Mouse (Mus musculus): Measurements from ENCODE around the gene Ephb2. TPM values are rescaled to one million over a fixed set of nuclear protein-coding genes. Genes with fewer than 3 reads are reported as not detected.

The Ephb2 gene
- polyA plus RNA-seq, 1 experiment, result 57.6 TPM

- no peak overlapping the region for H3K27ac ChIP-seq (ENCODE audit: insufficient read depth, low read depth, low read length)
- no peak for TF ChIP-seq POLR2A (IDR thresholded peaks at IDR 0.05; ENCODE audit: low read depth, low read length)
- WGBS, result 23% methylated on average over 7 of the region's 7 CpGs
- H3K4me3 ChIP-seq (ENCODE audit: low read depth, low read length), result no peak overlapping the region
- no peaks in the 10 kb centered on the region for H3K36me3 ChIP-seq (ENCODE audit: control insufficient read depth, insufficient read depth, low read length)
- peaks cover 3% of the 10 kb centered on the region for H3K4me1 ChIP-seq (ENCODE audit: control insufficient read depth, insufficient read depth, insufficient read length, low read length)
- H3K27me3 ChIP-seq (ENCODE audit: control insufficient read depth, insufficient read depth, low read length), result no peaks in the 10 kb centered on the region
These were observed 19.1 kb downstream of the Ephb2 start for GRCm38 (mm10) chr4:136816701-136817100.

DNA sequence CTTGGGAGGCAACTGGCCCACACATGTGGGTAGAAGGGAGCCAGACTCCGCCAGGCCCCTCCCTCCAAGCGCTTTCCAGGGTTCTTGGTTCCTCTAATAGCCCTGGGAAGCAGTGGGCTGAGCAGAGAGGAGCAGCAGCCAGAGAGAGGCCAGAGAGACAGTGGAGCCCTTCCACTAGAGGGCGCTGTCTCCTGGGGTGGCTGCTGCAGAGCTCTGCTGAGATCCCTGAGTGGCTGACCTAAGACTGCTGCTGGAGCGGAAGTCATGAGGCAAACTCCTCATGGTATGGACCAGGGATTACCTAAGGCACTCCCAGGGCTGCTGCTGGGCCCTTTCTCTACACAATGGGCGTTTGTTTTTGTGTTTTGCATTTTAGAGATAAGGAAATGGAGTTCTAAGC is 20.4 kb downstream of the Ephb2 start:
- no peak for TF ChIP-seq POLR2A (IDR thresholded peaks at IDR 0.05; ENCODE audit: low read depth, low read length)
- TF ChIP-seq CTCF (IDR thresholded peaks at IDR 0.05; ENCODE audit: extremely low read depth, insufficient read length, insufficient replicate concordance, low read depth, low read length), result peak; percentile 82
- 42% methylated on average over 5 of the region's 5 CpGs for WGBS
- H3K4me1 ChIP-seq (ENCODE audit: control insufficient read depth, insufficient read depth, insufficient read length, low read length), result peaks cover 3% of the 10 kb centered on the region
- H3K4me3 ChIP-seq (ENCODE audit: low read depth, low read length), result no peak overlapping the region
- no peak overlapping the region for H3K27ac ChIP-seq (ENCODE audit: insufficient read depth, low read depth, low read length)
- H3K36me3 ChIP-seq (ENCODE audit: control insufficient read depth, insufficient read depth, low read length), result no peaks in the 10 kb centered on the region
- H3K27me3 ChIP-seq (ENCODE audit: control insufficient read depth, insufficient read depth, low read length), result no peaks in the 10 kb centered on the region

DNA sequence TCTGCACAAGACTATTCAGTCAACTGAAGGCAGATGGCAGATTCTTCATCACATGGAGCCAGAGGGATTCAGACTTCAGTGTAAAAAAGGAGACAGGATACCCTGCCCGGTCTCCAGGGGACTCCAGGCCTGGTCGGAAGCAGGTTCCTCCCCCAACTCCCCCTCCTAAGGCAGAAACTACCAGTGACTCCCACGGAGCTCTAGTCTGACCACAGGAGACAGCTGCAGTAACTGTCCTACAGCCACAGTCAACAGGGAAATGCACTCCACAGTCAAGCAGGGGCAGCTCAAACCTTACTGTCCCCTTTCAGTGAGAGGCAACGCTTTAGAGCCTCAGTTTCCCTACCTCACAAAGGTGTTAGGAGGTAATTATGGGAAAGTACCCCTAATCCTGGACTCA is 23.2 kb downstream of the Ephb2 start:
- no peaks in the 10 kb centered on the region for H3K36me3 ChIP-seq (ENCODE audit: control insufficient read depth, insufficient read depth, low read length)
- H3K4me3 ChIP-seq (ENCODE audit: low read depth, low read length), result no peak overlapping the region
- whole genome bisulfite sequencing, result 63% methylated on average over 4 of the region's 4 CpGs
- peaks cover 3% of the 10 kb centered on the region for H3K4me1 ChIP-seq (ENCODE audit: control insufficient read depth, insufficient read depth, insufficient read length, low read length)
- H3K27ac ChIP-seq (ENCODE audit: insufficient read depth, low read depth, low read length), result no peak overlapping the region
- TF ChIP-seq POLR2A (IDR thresholded peaks at IDR 0.05; ENCODE audit: low read depth, low read length) (no peak), CTCF (IDR thresholded peaks at IDR 0.05; ENCODE audit: extremely low read depth, insufficient read length, insufficient replicate concordance, low read depth, low read length) (no peak)
- no peaks in the 10 kb centered on the region for H3K27me3 ChIP-seq (ENCODE audit: control insufficient read depth, insufficient read depth, low read length)

- Histone ChIP-seq H3K36me3 (ENCODE audit: control insufficient read depth, insufficient read depth, low read length) (no peaks in the 10 kb centered on the region), H3K27ac (ENCODE audit: insufficient read depth, low read depth, low read length) (no peak overlapping the region), H3K4me1 (ENCODE audit: control insufficient read depth, insufficient read depth, insufficient read length, low read length) (peaks cover 3% of the 10 kb centered on the region), H3K27me3 (ENCODE audit: control insufficient read depth, insufficient read depth, low read length) (no peaks in the 10 kb centered on the region), H3K4me3 (ENCODE audit: low read depth, low read length) (no peak overlapping the region)
- TF ChIP-seq CTCF (IDR thresholded peaks at IDR 0.05; ENCODE audit: extremely low read depth, insufficient read length, insufficient replicate concordance, low read depth, low read length), result no peak
- WGBS, result 66% methylated on average over 6 of the region's 6 CpGs
These were observed 24.2 kb downstream of the Ephb2 start for GRCm38 (mm10) chr4:136811596-136811995.

DNA sequence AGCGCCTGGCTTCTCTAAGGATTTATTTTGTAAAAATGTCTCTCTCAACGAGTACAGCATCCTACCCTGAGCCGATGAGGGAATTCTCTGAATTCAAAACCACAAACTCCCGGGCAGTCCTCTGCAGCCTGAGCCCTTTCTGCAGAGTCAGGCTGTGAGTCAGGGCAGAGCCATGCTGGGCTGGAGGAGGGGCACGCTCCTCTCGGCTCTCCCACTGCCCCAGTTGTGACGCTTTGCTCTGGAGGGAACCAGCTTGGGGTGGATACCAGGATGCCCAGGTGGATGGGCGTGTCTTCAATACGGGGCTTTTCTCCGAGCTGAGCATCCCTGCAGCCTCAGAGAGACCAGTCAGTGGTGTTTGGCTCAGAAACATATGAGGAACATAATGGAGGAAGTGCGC is 27.3 kb downstream of the Ephb2 start:
- TF ChIP-seq CTCF (IDR thresholded peaks at IDR 0.05; ENCODE audit: extremely low read depth, insufficient read length, insufficient replicate concordance, low read depth, low read length), result no peak
- no peak for TF ChIP-seq POLR2A (IDR thresholded peaks at IDR 0.05; ENCODE audit: low read depth, low read length)
- H3K36me3 ChIP-seq (ENCODE audit: control insufficient read depth, insufficient read depth, low read length), result no peaks in the 10 kb centered on the region
- H3K27ac ChIP-seq (ENCODE audit: insufficient read depth, low read depth, low read length), result no peak overlapping the region
- no peak overlapping the region for H3K4me3 ChIP-seq (ENCODE audit: low read depth, low read length)
- peaks cover 6% of the 10 kb centered on the region; the same call in 1 of the 2 replicates for H3K4me1 ChIP-seq (ENCODE audit: control insufficient read depth, insufficient read depth, insufficient read length, low read length)
- H3K27me3 ChIP-seq (ENCODE audit: control insufficient read depth, insufficient read depth, low read length), result no peaks in the 10 kb centered on the region
- 55% methylated on average over 11 of the region's 11 CpGs for WGBS

GRCm38 (mm10) chr4:136807448-136808009 is 28.3 kb downstream of the Ephb2 start:
- Histone ChIP-seq H3K4me3 (ENCODE audit: low read depth, low read length) (no peak overlapping the region), H3K4me1 (ENCODE audit: control insufficient read depth, insufficient read depth, insufficient read length, low read length) (peaks cover 13% of the 10 kb centered on the region; the same call in 1 of the 2 replicates), H3K36me3 (ENCODE audit: control insufficient read depth, insufficient read depth, low read length) (no peaks in the 10 kb centered on the region), H3K27me3 (ENCODE audit: control insufficient read depth, insufficient read depth, low read length) (no peaks in the 10 kb centered on the region), H3K27ac (ENCODE audit: insufficient read depth, low read depth, low read length) (no peak overlapping the region)
- no peak for TF ChIP-seq CTCF (IDR thresholded peaks at IDR 0.05; ENCODE audit: extremely low read depth, insufficient read length, insufficient replicate concordance, low read depth, low read length)
- no peak for TF ChIP-seq POLR2A (IDR thresholded peaks at IDR 0.05; ENCODE audit: low read depth, low read length)
- WGBS, result 82% methylated on average over 11 of the region's 11 CpGs

DNA sequence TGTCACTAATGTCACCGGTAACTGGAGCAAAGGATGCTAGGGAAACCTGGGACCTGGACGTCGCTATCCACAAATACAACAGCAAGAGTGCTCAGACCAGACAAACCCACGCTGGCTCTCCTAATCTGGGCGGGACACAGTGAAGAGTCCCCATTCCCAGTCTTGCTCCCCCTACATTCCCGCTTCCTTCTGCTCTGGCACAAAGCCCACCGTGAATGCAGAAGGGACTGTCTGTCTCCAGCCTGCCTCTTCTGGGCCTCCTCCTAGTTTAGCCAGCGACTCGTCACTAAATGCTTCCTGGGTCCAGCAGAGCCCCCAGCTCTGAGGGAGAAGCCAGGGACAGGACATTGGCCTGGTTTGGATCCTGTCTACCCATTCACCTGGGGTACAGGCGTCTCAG is 29.5 kb downstream of the Ephb2 start:
- Histone ChIP-seq H3K27me3 (ENCODE audit: control insufficient read depth, insufficient read depth, low read length) (no peaks in the 10 kb centered on the region), H3K4me3 (ENCODE audit: low read depth, low read length) (no peak overlapping the region), H3K4me1 (ENCODE audit: control insufficient read depth, insufficient read depth, insufficient read length, low read length) (peaks cover 22% of the 10 kb centered on the region; the same call in 1 of the 2 replicates), H3K36me3 (ENCODE audit: control insufficient read depth, insufficient read depth, low read length) (no peaks in the 10 kb centered on the region), H3K27ac (ENCODE audit: insufficient read depth, low read depth, low read length) (no peak overlapping the region)
- 78% methylated on average over 10 of the region's 10 CpGs for WGBS
- TF ChIP-seq POLR2A (IDR thresholded peaks at IDR 0.05; ENCODE audit: low read depth, low read length), result no peak
- no peak for TF ChIP-seq CTCF (IDR thresholded peaks at IDR 0.05; ENCODE audit: extremely low read depth, insufficient read length, insufficient replicate concordance, low read depth, low read length)

Measured in small intestine, adult 2 months (tissue).